Mouse (Mus musculus) heart, adult 11 months (tissue): ENCODE results near the gene Ndrg3.
"Not testable (repeated sequence)": the region's sequence is repeated elsewhere in the genome, so short reads cannot be mapped to it uniquely, and the experiment has no call there.

Experiments
- DNase-seq: peaks from one replicate; pipeline ENCODE4 v3.0.0; 2022

The Ndrg3 gene

DNA sequence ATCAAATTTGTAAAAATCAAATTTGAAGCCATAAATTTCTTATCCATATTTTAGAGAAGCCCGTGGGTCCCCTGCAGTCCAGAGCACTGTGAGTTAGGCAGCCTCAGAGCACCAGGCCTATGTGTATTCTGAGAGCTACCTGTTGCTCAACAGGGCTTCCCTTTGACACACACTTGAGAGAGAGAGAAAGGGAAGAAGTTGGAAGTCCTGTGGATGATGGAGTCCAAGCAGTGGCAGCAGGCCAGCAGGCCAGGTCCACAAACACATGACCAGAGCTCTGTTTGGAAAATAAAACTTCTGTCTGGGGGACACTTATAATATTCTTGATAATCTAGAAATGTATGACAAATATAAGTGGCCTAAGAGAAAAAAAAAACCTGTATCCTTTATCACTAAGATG is 58.4 kb downstream of the Ndrg3 start:
- DNase-seq: peak; percentile 82

DNA sequence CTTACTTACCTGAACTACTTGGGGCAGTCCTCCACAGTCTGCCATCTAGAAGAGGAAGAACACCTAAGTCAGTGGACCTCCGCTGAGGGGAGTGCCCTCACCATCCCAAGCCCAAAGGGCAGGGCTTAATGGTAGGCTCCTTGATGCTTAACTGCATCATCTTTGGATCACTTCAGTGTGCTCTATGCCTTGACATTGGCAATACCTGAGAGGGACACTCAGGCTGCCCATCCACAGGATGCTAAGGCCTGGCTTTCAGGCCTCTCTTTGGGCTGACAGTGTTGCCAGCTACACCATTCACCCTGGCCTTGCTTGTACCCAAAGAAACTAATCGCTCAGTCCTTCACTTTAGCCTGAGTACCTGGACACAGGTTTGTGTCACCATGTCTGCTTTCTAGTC is 60.4 kb downstream of the Ndrg3 start:
- DNase-seq: peak; percentile 71

DNA sequence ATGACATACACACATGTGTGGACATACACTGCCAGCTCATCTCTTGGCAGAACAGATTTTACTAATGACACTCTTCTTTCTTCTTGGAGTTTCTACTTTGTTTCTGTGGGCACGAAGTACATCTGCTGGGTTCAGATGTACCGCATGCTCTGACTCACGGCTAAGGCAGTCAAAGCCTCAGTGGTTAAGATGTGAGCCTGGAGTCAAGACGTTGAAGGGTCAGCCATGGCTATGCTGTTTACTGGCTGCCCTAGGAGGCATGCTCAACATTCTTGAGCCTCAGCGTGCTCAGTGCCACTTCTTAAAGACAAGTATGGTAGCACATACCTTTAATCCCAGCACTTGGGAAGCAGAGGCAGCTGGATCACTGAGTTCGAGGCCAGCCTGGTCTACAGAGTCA is 61.3 kb downstream of the Ndrg3 start:
- DNase-seq: peak; percentile 42

DNA sequence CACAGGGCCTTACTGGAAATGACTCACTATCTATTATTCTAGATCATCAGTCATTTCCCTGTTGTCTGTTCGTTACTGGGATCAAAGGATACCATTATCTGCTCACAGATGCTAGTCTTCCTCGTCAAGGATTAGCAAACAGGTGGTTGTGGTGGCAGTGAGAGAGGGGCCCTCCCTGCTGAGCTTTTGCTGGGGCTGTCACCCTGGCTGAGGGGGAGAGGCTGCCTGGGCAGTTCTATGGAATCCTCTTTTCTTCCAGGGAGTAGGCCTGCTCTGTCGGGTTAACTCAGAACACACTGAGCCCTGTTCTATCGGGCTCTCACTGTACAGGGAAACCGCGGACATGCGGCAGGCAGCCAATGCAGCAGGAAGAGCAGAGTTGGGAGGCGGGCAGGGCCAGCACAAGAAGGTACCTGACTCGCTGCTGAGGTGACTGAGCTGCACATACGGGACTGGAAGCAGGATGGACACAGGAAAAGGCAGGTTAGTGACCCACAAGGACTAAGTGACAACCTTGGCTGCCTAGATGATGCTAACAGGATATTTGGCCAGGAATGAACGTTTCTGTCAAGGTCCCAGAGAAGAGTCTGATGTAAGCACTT is 62.2 kb downstream of the Ndrg3 start:
- DNase-seq: peak; percentile 88

DNA sequence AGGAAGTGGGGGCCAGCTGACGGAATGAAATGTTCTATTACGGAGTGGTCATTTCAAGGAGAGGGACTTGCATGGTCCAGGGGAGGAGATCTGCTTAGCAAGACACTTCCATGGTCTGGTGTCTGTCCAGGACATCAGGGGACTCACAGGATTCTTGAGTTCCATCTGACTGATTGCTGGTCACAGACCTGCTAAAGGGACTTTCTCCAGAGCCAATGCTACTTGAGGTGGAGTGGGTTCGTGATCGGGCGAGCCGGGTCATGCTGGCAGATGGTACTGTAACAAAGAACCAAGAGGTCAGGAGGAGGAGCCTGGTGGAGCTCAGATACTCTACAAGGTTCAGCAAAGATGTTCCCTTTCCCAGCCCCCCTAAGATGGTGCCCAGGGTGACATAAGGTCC is 63.2 kb downstream of the Ndrg3 start:
- DNase-seq: peak; percentile 85

DNA sequence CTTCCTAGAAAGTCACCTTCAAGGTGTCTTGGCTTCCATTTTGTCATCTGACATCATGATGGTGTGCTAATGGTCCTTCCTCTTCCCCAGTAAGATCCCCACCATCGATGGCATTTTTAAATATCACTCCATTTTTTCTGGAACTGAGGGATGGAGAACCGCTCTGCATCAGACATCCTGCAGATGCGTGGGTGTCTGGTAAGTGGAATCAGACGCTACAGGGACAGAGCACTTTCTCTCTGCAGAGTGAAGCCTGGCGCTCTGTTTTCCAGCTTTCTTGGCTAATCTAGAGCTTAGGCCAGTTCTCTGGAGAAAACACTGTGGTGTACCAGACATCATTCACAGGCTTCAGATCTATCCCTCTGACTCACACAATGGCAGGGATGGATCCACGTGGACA is 64.2 kb downstream of the Ndrg3 start:
- peak; percentile 77 for DNase-seq

DNA sequence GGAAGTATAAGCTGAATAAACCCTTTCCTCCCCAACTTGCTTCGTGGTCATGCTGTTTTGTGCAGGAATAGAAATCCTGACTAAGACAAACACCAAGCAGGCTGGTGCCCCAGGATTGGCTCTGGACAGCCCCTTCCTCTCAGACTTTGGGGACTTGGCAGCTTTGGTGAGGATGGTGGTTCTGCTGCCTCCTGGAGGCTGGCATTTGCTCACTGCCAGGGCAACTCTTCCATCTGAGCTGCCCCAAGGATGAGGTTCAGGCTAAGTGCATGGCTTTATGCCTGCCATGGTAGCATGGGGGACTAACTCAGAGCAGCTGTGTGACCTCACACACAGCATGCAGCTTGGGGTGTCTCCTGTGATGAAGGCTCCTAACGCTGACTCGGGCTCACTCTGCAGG is 66.2 kb downstream of the Ndrg3 start:
- DNase-seq: peak; percentile 78

DNA sequence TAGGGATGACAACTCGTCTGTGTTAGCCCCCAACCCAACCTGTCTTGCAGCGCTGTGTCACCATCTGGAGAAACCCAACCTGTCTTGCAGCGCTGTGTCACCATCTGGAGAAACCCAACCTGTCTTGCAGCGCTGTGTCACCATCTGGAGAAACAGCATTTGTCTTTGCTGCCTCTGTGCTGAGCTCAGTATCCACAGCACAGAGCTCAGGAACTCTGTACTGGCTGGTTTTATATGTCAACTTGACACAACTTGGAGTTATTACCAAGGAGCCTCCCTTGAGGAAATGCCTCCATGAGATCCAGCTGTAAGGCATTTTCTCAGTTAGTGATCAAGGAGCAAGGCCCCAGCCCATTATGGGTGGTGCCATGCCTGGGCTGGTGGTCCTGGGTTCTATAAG is 66.8 kb downstream of the Ndrg3 start:
- DNase-seq: not testable (repeated sequence)

DNA sequence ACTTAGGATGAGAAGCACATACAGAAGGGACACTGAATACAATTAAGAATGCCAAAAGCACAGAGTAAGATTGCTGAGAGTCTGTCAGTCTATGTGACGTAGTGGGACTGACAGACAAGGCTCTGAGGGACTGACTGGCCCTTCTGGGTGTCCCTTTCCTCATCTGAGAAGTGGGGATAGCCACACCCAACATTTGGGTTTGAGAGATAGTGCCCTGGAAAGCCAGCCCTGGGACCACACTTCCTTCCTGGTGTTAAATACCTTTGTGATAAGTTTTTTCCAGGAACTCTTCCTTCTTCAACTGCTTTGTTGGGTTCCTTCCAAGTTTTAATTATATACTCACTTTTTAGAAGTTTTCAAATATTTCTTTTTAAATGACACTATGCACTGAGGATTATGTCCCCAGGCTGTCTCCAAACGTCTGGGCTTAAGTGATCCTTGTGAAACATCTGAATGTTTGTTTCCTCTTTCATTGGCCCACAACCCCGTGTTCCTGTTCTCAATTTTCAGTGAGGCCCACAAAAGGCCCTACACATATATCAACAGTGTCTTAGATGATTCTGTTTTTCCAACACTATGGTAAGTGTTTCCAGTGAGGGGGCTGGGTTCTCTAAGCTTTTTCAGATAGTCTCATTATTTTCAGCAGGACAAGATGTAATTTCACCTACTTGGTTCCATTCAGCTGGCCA is 67.5 kb downstream of the Ndrg3 start:
- peak; percentile 62 for DNase-seq

DNA sequence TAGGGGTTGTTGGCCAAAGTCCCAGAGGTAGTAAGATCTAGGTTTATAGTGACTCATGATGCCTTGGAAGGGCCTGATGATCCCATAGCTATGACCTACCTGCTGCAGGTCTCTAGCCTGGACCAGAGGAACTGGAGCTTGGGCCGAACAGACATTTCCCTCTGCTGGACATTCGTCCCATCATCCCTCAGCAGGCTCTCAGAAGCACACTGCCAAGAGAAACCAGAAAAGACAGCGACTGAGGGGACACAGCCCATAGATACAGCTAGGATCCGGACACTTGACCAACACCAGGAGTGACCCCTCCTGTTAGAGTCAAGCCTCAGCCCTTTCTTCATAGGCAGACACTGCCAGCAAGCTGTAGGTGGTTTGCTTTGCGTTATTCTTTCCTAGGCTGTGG is 68.8 kb downstream of the Ndrg3 start:
- no peak for DNase-seq

DNA sequence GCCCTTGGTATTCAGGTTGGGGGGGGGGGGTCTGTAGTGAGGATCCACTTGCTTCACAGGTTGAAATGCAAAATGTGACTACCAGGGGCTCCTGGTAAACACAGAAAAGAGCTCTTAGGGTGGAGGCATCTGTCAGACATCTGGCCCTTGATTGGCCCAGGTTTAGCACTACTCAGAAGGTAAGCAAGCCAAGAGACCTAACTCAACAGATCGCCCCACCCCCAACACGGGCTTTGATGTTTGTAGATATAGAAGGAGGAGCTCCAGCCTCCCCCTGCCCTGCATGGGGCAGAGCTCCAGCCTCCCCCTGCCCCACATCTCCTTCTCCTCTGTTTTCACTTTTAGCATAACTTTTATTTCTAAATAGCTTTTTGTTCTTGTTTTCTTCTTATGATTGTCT is 72.1 kb downstream of the Ndrg3 start:
- peak; percentile 13 for DNase-seq

DNA sequence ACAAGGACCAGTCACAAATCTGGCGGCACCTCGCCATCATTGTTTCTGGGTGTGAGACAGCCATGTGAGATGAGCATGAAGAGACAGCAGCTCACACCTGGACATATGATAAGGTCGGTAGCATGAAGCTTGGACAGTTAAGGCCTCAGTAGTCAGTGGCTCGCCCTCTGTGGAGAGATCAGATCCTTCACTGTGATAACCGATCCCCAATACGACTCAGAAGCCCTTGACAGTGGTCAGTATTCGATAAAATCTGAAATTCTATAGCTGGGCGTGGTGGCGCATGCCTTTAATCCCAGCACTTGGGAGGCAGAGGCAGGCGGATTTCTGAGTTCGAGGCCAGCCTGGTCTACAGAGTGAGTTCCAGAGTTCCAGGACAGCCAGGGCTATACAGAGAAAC is 72.7 kb downstream of the Ndrg3 start:
- peak; percentile 72 for DNase-seq

DNA sequence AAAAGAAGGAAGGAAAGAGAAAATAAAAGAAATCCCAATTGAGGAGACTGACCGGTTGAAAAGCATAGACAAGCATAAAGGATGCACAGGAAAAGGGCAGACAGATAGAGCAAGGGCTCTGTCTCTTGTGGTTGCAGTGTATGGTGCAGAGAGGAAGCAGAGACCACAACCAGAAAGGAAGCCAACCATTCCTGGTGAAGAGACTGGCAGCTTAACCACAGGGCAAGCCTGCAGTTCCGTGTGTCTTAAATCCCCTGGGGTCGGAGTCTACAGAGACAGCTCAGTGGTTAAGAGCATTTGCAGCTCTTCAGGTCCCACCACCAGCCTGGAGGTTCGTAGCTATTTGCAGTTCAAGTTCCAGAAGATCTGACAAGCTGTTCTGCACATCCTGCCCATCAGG is 73.3 kb downstream of the Ndrg3 start:
- peak; percentile 22 for DNase-seq

DNA sequence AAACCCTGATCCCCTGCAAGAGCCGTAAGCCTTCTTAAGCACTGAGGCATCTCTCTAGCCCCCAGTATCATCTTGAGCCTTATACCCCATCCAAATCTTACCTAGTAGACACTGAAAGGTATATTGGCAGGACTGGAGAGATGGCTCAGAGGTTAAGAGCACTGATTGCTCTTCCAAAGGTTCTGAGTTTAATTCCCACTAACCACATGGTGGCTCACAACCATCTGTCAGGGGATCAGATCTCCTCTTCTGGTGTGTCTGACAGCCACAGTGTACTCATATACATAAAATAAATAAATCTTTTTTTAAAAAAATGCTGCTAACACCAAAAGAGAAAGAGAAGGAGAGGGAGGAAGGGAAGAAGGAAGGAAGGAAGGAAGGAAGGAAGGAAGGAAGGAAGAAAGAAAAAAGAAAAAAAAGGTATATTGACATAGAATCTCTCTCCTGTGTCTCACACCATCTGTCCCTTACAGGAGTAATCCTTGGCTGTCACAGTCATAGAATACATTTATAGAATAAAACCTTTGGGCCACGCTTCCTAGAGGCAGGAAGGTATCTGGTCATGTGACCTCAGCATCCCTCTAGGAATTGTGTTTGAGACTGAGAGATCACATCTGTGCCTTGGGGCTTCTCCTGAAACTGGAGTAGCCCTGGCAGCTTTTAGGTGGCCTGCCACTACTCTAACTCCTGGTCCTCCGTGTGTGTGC is 75.3 kb downstream of the Ndrg3 start:
- DNase-seq: no peak

DNA sequence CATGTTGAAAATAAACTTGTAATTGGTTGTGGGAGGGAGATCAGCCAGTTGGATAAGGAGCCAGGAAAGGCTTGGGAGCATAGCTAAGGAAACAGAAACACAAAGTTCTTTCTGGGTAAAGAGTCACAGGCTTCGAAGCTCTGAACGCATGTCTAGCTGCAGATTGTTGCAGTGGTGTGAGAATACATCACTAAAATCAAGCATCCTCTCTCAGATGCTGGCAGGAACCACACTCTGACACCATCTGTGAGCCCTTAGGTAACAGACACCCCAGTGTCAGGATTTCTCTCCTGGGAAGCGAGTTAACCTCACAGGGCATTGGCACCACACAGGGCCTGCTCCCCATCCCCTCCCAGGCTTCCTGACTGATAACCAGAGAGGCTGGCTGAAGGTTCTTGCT is 76.3 kb downstream of the Ndrg3 start:
- DNase-seq: no peak

DNA sequence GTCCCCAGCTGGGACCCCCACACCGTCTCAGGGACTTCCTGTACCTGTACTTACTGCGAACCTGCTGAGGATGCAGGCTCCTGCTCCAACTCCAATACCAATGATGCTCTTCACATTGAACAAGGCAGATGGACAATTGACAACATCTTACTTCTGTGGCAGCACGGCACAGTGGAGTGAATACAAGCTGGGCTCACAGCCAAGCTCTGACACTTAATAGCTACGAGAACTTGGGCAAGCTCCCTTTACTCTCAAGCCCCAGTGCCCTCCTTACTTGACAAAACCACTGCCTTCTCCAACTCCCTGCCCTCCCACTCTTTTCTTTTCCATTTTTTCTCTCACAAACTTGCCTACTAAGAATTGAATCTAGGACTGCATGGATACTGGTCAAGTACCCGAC is 78.7 kb downstream of the Ndrg3 start:
- no peak for DNase-seq

DNA sequence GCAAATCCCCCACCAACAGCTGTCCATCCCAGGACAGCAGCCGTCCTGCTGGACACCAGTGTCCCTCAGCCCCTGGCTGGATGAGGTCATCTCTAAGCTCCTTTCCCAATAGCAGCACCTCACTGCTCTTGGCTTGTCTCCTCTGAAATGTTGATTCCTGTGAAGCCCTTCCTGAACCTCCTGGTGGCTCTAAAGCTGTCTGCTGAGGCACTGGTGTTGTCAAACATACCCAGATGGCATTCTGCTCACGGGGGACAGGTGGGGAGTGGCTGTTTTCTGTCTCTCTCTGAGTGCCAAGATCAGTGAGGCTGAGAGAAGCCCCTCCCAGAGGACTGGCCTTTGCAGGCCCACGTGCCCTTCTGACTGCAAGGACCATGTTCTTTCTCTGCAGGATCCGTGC is 85.9 kb downstream of the Ndrg3 start:
- DNase-seq: not testable (repeated sequence)

DNA sequence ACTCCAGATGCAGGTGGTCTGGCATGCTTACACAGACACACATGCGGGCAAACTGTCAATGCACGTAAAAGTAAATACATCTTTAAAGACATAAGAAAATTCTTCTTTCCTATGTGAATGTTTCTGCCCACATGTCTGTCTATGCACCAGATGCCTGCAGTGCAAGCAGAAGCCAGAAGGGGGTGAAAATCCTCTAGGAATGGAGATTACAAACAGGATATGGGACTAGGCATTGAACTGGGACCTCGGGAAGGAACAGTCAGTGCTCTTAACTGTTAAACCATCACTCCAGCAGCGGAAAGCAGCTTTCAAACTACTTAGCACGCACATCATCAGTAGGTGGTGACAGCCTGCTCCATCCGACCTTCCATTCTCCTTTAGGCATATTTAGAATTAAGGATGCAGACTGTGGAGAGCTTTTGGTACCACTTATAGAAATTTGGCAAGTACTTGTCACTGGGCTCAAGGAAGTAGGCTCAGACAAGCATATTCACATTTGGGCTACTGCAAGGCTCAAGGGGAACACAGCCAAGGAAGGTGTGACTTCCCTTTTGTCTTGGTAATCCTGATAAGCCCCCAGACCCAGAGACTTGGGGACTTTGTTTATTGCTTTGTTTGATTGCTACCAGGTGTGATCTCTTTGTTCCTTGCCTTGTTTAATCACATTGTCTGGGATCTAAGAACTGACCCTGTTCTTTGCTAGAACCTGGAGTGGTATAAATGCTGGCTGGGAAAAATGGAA is 86.7 kb downstream of the Ndrg3 start:
- DNase-seq: peak; percentile 91

DNA sequence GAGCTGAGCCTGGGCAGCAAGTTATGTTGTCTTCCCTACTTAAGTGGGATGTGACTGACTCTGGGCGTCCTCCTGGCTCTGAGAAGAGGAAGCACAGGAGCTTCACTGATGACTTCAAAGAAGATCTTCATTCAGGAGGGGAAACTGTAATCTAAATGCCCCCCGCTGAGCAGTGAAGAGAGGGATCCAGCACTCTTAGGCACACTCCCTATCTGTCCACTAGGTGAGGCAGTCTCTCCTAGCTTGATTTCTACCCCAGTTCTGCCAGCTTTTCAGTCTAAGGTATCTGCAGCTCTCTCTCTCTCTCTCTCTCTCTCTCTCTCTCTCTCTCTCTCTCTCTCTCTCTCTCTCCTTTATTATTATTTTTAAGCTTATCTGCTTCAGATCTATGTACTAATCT is 88.5 kb downstream of the Ndrg3 start:
- DNase-seq: no peak

DNA sequence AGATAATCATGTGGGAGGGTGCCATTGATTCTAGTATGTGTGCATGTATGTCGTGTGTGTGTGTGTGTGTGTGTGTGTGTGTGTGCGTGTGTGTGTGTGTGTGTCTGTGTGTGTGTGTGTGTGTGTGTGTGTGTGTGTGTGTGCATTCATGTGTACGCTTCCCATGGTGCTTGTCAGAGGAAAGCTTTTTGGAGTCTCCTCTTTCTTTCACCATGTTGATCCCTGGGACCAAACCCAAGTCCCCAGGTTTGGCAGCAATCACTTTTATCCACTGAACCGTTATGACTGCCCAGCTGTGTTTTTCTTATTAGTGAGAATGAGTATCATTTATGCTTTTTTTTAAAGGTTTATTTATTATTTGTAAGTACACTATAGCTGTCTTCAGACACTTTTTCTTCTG is 89.4 kb downstream of the Ndrg3 start:
- DNase-seq: not testable (repeated sequence)

DNA sequence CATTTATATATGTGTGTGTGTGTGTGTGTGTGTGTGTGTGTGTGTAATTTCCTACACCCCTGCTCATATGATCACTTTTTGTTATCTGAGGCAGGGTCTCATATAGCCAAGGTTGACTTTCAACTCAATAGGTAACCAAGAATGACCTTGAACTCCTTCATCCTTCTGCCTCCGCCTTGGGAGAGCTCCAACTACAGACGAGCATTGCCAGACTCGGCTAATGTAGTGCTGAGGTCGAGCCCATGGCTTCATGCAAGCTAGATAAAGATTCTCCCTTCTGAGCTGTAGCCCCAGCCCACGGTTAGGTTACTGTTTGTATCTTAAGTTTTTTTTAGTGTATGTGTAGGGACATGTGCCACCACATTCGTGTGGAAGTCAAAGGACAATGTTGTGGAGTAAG is 90.0 kb downstream of the Ndrg3 start:
- no peak for DNase-seq

DNA sequence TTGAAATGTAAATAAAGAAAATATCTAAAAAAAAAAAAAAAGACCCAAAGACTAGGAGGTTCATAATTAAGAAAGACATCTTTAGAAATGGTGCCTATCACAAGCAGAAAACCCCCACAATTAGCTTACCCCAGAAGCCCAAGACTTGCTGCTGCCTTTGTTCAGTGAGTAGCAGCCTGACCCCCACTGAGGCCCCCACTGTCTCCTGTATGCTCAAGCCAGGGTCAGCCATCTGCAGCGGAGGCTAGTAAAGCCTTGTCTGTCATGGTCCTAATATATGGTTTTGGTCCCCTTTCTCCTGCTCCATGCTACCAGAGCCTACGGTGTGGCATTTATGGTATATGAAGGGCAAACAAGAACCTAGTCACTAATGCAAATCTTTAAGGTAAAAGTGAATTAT is 90.5 kb downstream of the Ndrg3 start:
- DNase-seq: no peak

DNA sequence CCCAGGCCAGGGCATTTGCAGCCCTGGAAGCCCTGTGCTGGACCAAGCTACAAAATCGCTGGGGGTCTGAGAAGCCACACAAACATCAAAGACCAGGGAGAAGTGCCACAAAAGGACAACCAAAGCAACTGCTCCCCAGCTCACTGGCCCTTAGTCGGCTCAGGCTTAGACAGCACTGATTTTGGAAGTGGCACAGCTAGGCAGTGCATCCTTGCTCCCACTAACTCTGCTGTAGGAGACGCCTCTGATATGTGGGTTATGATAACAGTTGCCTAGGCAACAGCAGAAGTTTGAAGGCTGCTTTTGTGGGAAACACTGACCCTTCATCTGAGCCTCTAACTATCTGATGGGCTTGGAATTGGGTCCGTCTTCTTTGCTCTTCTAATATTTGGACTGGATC is 92.7 kb downstream of the Ndrg3 start:
- DNase-seq: peak; percentile 87

DNA sequence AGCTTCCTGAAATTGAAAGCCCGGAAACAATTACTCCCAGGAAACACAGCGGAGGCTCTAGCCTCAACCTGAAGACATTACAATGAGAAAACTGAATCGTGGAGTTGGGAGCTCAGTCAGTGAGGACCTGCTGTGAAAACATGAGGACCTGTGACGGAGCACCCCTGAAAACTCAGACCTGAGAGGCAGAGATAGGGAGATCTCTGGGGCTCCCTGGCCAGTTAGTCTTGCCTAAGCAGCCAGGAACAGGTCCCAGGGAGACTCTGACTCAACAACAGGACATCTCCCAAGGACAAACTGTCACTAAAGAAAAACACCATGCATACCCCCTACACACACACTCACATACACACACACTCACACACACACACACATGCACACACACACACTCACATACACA is 93.5 kb downstream of the Ndrg3 start:
- DNase-seq: no peak
